Mouse (Mus musculus): ENCODE measurements at regions not wholly inside any gene's neighbourhood (a gene's known extent, or its start where the extent isn't known, plus 50 kb on each side); places are given as distances from the start of the nearest gene placed in this dataset.

- no peak overlapping the region for H3K9ac ChIP-seq
- no peaks in the 10 kb centered on the region for H3K27me3 ChIP-seq
- 93% methylated on average over 9 of the region's 9 CpGs for WGBS
- H3K4me2 ChIP-seq: no peak overlapping the region
- H3K9me3 ChIP-seq: no peaks in the 10 kb centered on the region
- no peak for ATAC-seq (ENCODE audit: low FRiP score)
- no peak overlapping the region for H3K4me3 ChIP-seq (replicated peaks)
- no peaks in the 10 kb centered on the region for H3K36me3 ChIP-seq (replicated peaks)
- H3K4me1 ChIP-seq: no peaks in the 10 kb centered on the region
- no peak overlapping the region for H3K27ac ChIP-seq
Measured at GRCm38 (mm10) chr2:137308116-137308515, 191.7 kb upstream of the Jag1 start.

- ATAC-seq (ENCODE audit: low FRiP score): no peak
- WGBS: 83% methylated on average over 4 of the region's 4 CpGs
- no peaks in the 10 kb centered on the region for H3K9me3 ChIP-seq
Measured at GRCm38 (mm10) chr2:137301474-137302267, 185.2 kb upstream of the Jag1 start.

GRCm38 (mm10) chr2:137289231-137289630 lies 172.8 kb upstream of the Jag1 start:
- ATAC-seq (ENCODE audit: low FRiP score): no peak

More at GRCm38 (mm10) chr2:137301474-137302267, 185.2 kb upstream of the Jag1 start:
- Histone ChIP-seq H3K4me1 (no peaks in the 10 kb centered on the region), H3K27me3 (0 out of 2 replicates have a peak, but pooled peaks cover 1% of the 10 kb centered on the region), H3K4me2 (no peak overlapping the region), H3K27ac (no peak overlapping the region), H3K36me3 (replicated peaks) (no peaks in the 10 kb centered on the region), H3K9ac (no peak overlapping the region), H3K4me3 (replicated peaks) (no peak overlapping the region)

GRCm38 (mm10) chr2:137271575-137272180 lies 155.2 kb upstream of the Jag1 start:
- 85% methylated on average over 5 of the region's 5 CpGs for WGBS
- Histone ChIP-seq H3K4me2 (no peak overlapping the region), H3K27ac (no peak overlapping the region), H3K27me3 (no peaks in the 10 kb centered on the region), H3K4me3 (replicated peaks) (no peak overlapping the region), H3K9ac (no peak overlapping the region), H3K36me3 (replicated peaks) (no peaks in the 10 kb centered on the region), H3K9me3 (no peaks in the 10 kb centered on the region), H3K4me1 (no peaks in the 10 kb centered on the region)
- no peak for ATAC-seq (ENCODE audit: low FRiP score)

More at GRCm38 (mm10) chr2:137289231-137289630, 172.8 kb upstream of the Jag1 start:
- Histone ChIP-seq H3K4me3 (replicated peaks) (no peak overlapping the region), H3K9ac (no peak overlapping the region), H3K9me3 (no peaks in the 10 kb centered on the region), H3K4me1 (no peaks in the 10 kb centered on the region), H3K4me2 (no peak overlapping the region), H3K27me3 (no peaks in the 10 kb centered on the region), H3K27ac (no peak overlapping the region), H3K36me3 (replicated peaks) (no peaks in the 10 kb centered on the region)
- 84% methylated on average over 3 of the region's 3 CpGs for WGBS

- 89% methylated on average over 2 of the region's 2 CpGs for WGBS
- H3K9me3 ChIP-seq: no peaks in the 10 kb centered on the region
- no peaks in the 10 kb centered on the region for H3K36me3 ChIP-seq (replicated peaks)
- no peak overlapping the region for H3K4me2 ChIP-seq
- H3K9ac ChIP-seq: no peak overlapping the region
- no peak overlapping the region for H3K27ac ChIP-seq
- H3K4me3 ChIP-seq (replicated peaks): no peak overlapping the region
- H3K4me1 ChIP-seq: no peaks in the 10 kb centered on the region
- ATAC-seq (ENCODE audit: low FRiP score): no peak
- no peaks in the 10 kb centered on the region for H3K27me3 ChIP-seq
Measured at GRCm38 (mm10) chr2:137262911-137263310, 146.5 kb upstream of the Jag1 start.

- no peak for ATAC-seq (ENCODE audit: low FRiP score)
- H3K27ac ChIP-seq: no peak overlapping the region
- 81% methylated on average over 8 of the region's 8 CpGs for WGBS
Measured at GRCm38 (mm10) chr2:137257847-137258515, 141.5 kb upstream of the Jag1 start.

DNA sequence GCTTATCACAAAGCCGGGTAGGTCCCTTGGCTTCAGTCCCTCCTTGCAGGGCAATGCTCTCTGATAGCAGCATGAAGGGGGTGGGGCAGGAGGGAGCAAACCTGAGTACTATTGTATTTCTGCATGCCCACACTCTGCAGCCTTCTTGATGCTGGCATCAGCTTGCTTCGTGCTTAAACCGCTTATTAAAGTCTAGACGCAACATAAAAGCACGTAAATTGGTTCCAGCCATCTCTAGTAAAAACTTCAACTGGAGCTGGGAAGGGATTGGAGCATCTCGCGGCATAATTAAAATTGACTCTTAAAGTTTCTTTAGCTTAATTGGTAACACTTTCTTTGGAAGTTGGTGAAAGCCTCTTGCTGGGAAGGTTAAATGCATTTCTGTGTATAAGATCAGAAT lies 131.5 kb upstream of the Jag1 start:
- Histone ChIP-seq H3K9me3 (no peaks in the 10 kb centered on the region), H3K27ac (no peak overlapping the region), H3K4me1 (peaks cover 10% of the 10 kb centered on the region; the same call in 1 of the 2 replicates), H3K27me3 (no peaks in the 10 kb centered on the region), H3K4me3 (replicated peaks) (no peak overlapping the region), H3K4me2 (no peak overlapping the region), H3K36me3 (replicated peaks) (no peaks in the 10 kb centered on the region), H3K9ac (no peak overlapping the region)
- 37% methylated on average over 7 of the region's 7 CpGs for WGBS
- no peak for ATAC-seq (ENCODE audit: low FRiP score)

More at GRCm38 (mm10) chr2:137257847-137258515, 141.5 kb upstream of the Jag1 start:
- Histone ChIP-seq H3K9me3 (no peaks in the 10 kb centered on the region), H3K9ac (no peak overlapping the region), H3K27me3 (no peaks in the 10 kb centered on the region), H3K4me3 (replicated peaks) (no peak overlapping the region), H3K36me3 (replicated peaks) (no peaks in the 10 kb centered on the region), H3K4me1 (no peaks in the 10 kb centered on the region), H3K4me2 (no peak overlapping the region)

DNA sequence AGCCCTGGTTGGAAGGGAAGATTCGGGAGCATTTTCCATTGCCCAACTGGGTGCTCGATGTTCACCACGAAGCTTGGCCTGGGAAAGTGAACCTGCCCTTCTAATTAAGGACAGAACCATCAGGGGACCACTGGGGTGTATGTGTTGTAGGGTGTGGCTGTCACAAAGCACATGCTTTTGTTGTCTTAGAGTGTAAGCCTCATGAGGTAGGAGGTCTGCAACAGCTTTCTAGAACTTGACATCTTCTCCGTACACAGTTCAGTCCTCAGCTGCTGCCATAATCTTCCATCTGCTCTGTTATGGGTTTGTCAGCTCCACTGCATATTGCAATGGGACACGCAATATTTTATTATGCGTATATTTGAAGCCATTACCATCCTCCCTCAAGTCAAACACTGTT lies 127.9 kb upstream of the Jag1 start:
- Histone ChIP-seq H3K4me3 (replicated peaks) (no peak overlapping the region), H3K9ac (no peak overlapping the region), H3K4me2 (no peak overlapping the region), H3K4me1 (peaks cover 10% of the 10 kb centered on the region; the same call in 1 of the 2 replicates), H3K27me3 (no peaks in the 10 kb centered on the region), H3K27ac (0 out of 2 replicates have a peak overlapping the region, but pooled peaks have one; percentile 6), H3K9me3 (no peaks in the 10 kb centered on the region), H3K36me3 (replicated peaks) (no peaks in the 10 kb centered on the region)
- ATAC-seq (ENCODE audit: low FRiP score): peak; percentile 33; the same call in 1 of the 2 replicates
- 55% methylated on average over 6 of the region's 6 CpGs for WGBS

- no peaks in the 10 kb centered on the region for H3K27me3 ChIP-seq
- H3K9ac ChIP-seq: no peak overlapping the region
- no peaks in the 10 kb centered on the region for H3K9me3 ChIP-seq
- ATAC-seq (ENCODE audit: low FRiP score): peak; percentile 73; the same call in 1 of the 2 replicates
- H3K4me1 ChIP-seq: peaks cover 10% of the 10 kb centered on the region; the same call in 1 of the 2 replicates
- WGBS: 4% methylated on average over 5 of the region's 5 CpGs
- no peaks in the 10 kb centered on the region for H3K36me3 ChIP-seq (replicated peaks)
- H3K4me3 ChIP-seq (replicated peaks): no peak overlapping the region
- no peak overlapping the region for H3K4me2 ChIP-seq
- H3K27ac ChIP-seq: no peak overlapping the region
Measured at GRCm38 (mm10) chr2:137243914-137244313, 127.5 kb upstream of the Jag1 start.

- ATAC-seq (ENCODE audit: low FRiP score): no peak; the same call in 1 of the 2 replicates
- Histone ChIP-seq H3K27ac (no peak overlapping the region), H3K9ac (no peak overlapping the region), H3K27me3 (no peaks in the 10 kb centered on the region), H3K4me2 (no peak overlapping the region), H3K4me3 (replicated peaks) (no peak overlapping the region), H3K9me3 (no peaks in the 10 kb centered on the region), H3K36me3 (replicated peaks) (no peaks in the 10 kb centered on the region), H3K4me1 (peaks cover 9% of the 10 kb centered on the region; the same call in 1 of the 2 replicates)
- WGBS: 34% methylated on average over 3 of the region's 3 CpGs
Measured at GRCm38 (mm10) chr2:137236961-137237360, 120.5 kb upstream of the Jag1 start.

GRCm38 (mm10) chr2:137233936-137234335 lies 117.5 kb upstream of the Jag1 start:
- peaks cover 22% of the 10 kb centered on the region for H3K4me1 ChIP-seq
- H3K4me3 ChIP-seq (replicated peaks): no peak overlapping the region
- WGBS: 75% methylated on average over 3 of the region's 3 CpGs
- no peak overlapping the region for H3K27ac ChIP-seq
- H3K9me3 ChIP-seq: no peaks in the 10 kb centered on the region
- H3K4me2 ChIP-seq: no peak overlapping the region
- H3K9ac ChIP-seq: no peak overlapping the region
- H3K36me3 ChIP-seq (replicated peaks): no peaks in the 10 kb centered on the region
- no peak for ATAC-seq (ENCODE audit: low FRiP score)
- no peaks in the 10 kb centered on the region for H3K27me3 ChIP-seq

- Histone ChIP-seq H3K4me2 (no peak overlapping the region), H3K9me3 (no peaks in the 10 kb centered on the region), H3K9ac (no peak overlapping the region), H3K27ac (no peak overlapping the region), H3K36me3 (replicated peaks) (no peaks in the 10 kb centered on the region), H3K4me3 (replicated peaks) (no peak overlapping the region), H3K27me3 (no peaks in the 10 kb centered on the region), H3K4me1 (peaks cover 13% of the 10 kb centered on the region)
- ATAC-seq (ENCODE audit: low FRiP score): no peak
Measured at GRCm38 (mm10) chr2:137231161-137231560, 114.7 kb upstream of the Jag1 start.

Data from forebrain, embryonic 12.5 days (tissue).